In genomic region chr12:4201454-4202200, GRCm38 (mm10) we compare ENCODE assay signal across 12 mouse cellular contexts. TPM values are rescaled to one million over a fixed set of nuclear protein-coding genes. Genes with fewer than 3 reads are reported as not detected.
DNase-seq lines count a peak whose midpoint lies in the region; ATAC-seq and TF ChIP-seq lines count a peak whose summit lies in the region.
"Had no signal": no experiment of that assay in that cellular context is flagged by ENCODE, and none has a peak within 500 bp of the region (broad histone marks: within the 10 kb centered on the region; RNA-seq: fewer than 3 reads in every experiment).

No protein-coding gene starts in this region.

- intact Hi-C loops in heart, postnatal 25 days (cut with DNase I) = no loop called here

- 83% methylated on average over 13 of the region's 13 CpGs for WGBS in lung, adult 2 months

- no peak for DNase-seq in frontal cortex, postnatal 14 days (ENCODE audit: low spot score in 2 of 2)
- DNase-seq in urinary bladder, postnatal 14 days (ENCODE audit: low spot score) = peak; percentile 44
- DNase-seq in urinary bladder, adult 18-20 months (ENCODE audit: low spot score in 2 of 2) = no peak
- peak; percentile 46 for DNase-seq in heart, postnatal 25 days (ENCODE audit: low spot score)
- no peak for DNase-seq in spleen, postnatal 4 days (ENCODE audit: low spot score in 2 of 2)
- DNase-seq in spleen, adult 18-20 months = no peak
- DNase-seq in lung, adult 2 months = no peak
- DNase-seq: lung, embryonic 14.5 days had no signal

- H3K4me3 ChIP-seq in lung, adult 2 months (replicated peaks; ENCODE audit: extremely low read depth, low read depth, low read length) = no peak overlapping the region
- H3K4me3 ChIP-seq: hindbrain, embryonic 13.5 days had no signal

- TF ChIP-seq POLR2A in lung, adult 2 months (IDR thresholded peaks at IDR 0.05; ENCODE audit: borderline replicate concordance, extremely low read depth, low read depth, low read length) = no peak

- peak; percentile 80 for ATAC-seq in frontal cortex, adult (ENCODE audit: low TSS enrichment)
- ATAC-seq: CD4-positive, CD25-positive, alpha-beta regulatory T cell, adult 4 months; forebrain, embryonic 14.5 days had no signal

- TF ChIP-seq CTCF in lung, adult 2 months (IDR thresholded peaks at IDR 0.05; ENCODE audit: insufficient read depth, low read length) = no peak

- H3K4me1 ChIP-seq in lung, adult 2 months (ENCODE audit: control insufficient read depth, insufficient read depth, low read length) = no peaks in the 10 kb centered on the region

RNA-seq across cellular contexts. Expression of gene Ptrhd1, which starts 32.2 kb away (rescaled TPM):
- 1 to 10 TPM; 3.6 to 4.0 TPM for total RNA-seq in heart, postnatal 25 days (2021)
- polyA plus RNA-seq in lung, adult 2 months (2012; rRNA removed) = 3.7 and 3.9 TPM in 2 replicates

RNA-seq across cellular contexts. Expression of gene Cenpo, which starts 32.5 kb away (rescaled TPM):
- 1 to 10 TPM; 1.6 to 2.3 TPM for total RNA-seq in heart, postnatal 25 days (2021)
- 6.3 and 9.7 TPM in 2 replicates for polyA plus RNA-seq in lung, adult 2 months (2012; rRNA removed)

Comparison
In these comparisons a context has a peak if more than half of its experiments do, and no peak if none do; other contexts are left out.
1. DNase-seq: peak in urinary bladder, postnatal 14 days (single experiment) and heart, postnatal 25 days (single experiment); none in frontal cortex, postnatal 14 days (0 of 2), urinary bladder, adult 18-20 months (0 of 2), spleen, postnatal 4 days (0 of 2), spleen, adult 18-20 months (0 of 2) and lung, adult 2 months (single experiment).